In the genomic region with DNA sequence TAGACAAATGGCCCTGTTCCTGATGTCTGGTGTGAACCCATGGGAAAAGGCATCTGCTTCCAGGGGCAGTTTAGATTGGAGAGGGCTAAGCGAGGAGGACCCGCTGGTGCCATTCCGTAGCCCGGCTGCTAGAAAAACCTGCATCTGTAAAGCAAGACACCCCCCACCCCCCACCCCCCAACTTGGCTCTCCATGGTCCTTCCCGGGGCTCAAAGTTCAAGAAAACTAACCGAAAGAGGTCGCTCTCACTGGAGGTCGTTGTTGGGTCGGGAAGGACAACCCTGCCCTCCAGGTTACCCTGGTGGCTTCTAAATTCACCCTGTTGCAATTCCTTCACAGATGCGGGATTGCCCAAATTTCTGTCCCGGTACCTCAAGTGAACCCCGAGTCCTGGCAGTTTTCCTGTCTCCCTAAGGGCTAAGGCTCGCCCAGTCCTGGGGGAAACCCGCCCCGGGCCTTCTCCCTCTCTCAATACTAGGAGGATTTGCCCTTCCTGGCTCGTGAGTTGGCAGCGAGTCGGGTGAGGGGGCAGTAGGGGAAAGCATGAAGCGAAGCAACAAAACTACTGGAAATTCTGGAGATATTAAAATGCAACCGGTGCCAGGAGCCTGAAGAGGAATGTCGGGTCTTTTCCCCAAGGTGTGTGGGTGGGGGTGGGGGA, we compare ENCODE assay signal across 9 mouse cellular contexts. TPM values are rescaled to one million over a fixed set of nuclear protein-coding genes. Genes with fewer than 3 reads are reported as not detected.
DNase-seq lines count a peak whose midpoint lies in the region; ATAC-seq and TF ChIP-seq lines count a peak whose summit lies in the region.
"Had no signal": no experiment of that assay in that cellular context is flagged by ENCODE, and none has a peak within 500 bp of the region (broad histone marks: within the 10 kb centered on the region; RNA-seq: fewer than 3 reads in every experiment).

TSS of gene Esrrg (plus strand) at position 531 of the 661 bp plus-strand sequence.

- 2% methylated on average over 21 of the region's 21 CpGs for WGBS in lung, embryonic 14.5 days
- under 1% methylated on average over 21 of the region's 21 CpGs for WGBS in forebrain, embryonic 10.5 days
- under 1% methylated on average over 21 of the region's 21 CpGs for WGBS in midbrain, embryonic 13.5 days

- H3K4me2 ChIP-seq in lung, embryonic 14.5 days: peak within 1 kb of the TSS; percentile 94
- H3K4me2 ChIP-seq in midbrain, embryonic 13.5 days (replicated peaks): peak within 1 kb of the TSS; percentile 81

- TF ChIP-seq CTCF in lung, embryonic 14.5 days (IDR thresholded peaks at IDR 0.05; ENCODE audit: low read depth): no peak

- H3K4me3 ChIP-seq in lung, embryonic 14.5 days (ENCODE audit: low read depth, low read length): peak within 1 kb of the TSS; percentile 49
- peak within 1 kb of the TSS; percentile 57 for H3K4me3 ChIP-seq in forebrain, embryonic 10.5 days
- peak within 1 kb of the TSS; percentile 45 for H3K4me3 ChIP-seq in midbrain, embryonic 13.5 days (replicated peaks)
- H3K4me3 ChIP-seq: megakaryocyte, embryonic 14.5 days had no signal

- no peaks in the 10 kb centered on the region for H3K9me3 ChIP-seq in lung, embryonic 14.5 days (ENCODE audit: low read depth, low read length)
- H3K9me3 ChIP-seq in forebrain, embryonic 10.5 days: no peaks in the 10 kb centered on the region
- no peaks in the 10 kb centered on the region for H3K9me3 ChIP-seq in midbrain, embryonic 13.5 days

- H3K4me1 ChIP-seq in lung, embryonic 14.5 days (ENCODE audit: insufficient read depth): no peaks in the 10 kb centered on the region
- peaks cover 71% of the 10 kb centered on the region for H3K4me1 ChIP-seq in forebrain, embryonic 10.5 days
- H3K4me1 ChIP-seq in midbrain, embryonic 13.5 days (replicated peaks): peaks cover 65% of the 10 kb centered on the region

- no peaks in the 10 kb centered on the region for H3K36me3 ChIP-seq in lung, embryonic 14.5 days (ENCODE audit: insufficient read depth)
- H3K36me3 ChIP-seq in forebrain, embryonic 10.5 days (replicated peaks): no peaks in the 10 kb centered on the region
- H3K36me3 ChIP-seq in midbrain, embryonic 13.5 days: no peaks in the 10 kb centered on the region

- DNase-seq in lung, embryonic 14.5 days: peak; percentile 22
- no peak for DNase-seq in lung, postnatal 25 days (ENCODE audit: low spot score)
- peak; percentile 49 for DNase-seq in forebrain, embryonic 10.5 days (ENCODE audit: extremely low spot score, low spot score)
- no peak for DNase-seq in heart, postnatal 25 days (ENCODE audit: low spot score)
- DNase-seq in layer of hippocampus, postnatal 10 days (ENCODE audit: low spot score in 2 of 2): no peak
- no peak for DNase-seq in T-cell, adult 2 months (ENCODE audit: low spot score)
- no peak for DNase-seq in adipocyte (ENCODE audit: low spot score)

- intact Hi-C loops in heart, postnatal 25 days (cut with DNase I): loop anchor here (5.0 kb wide), 1 partner anchor 39 kb away; no protein-coding TSS in a partner anchor

- peaks cover 79% of the 10 kb centered on the region for H3K27me3 ChIP-seq in lung, embryonic 14.5 days (ENCODE audit: insufficient read depth, low read length)
- H3K27me3 ChIP-seq in forebrain, embryonic 10.5 days (ENCODE audit: poor library complexity, severe bottlenecking): peaks cover 99% of the 10 kb centered on the region
- peaks cover 91% of the 10 kb centered on the region for H3K27me3 ChIP-seq in midbrain, embryonic 13.5 days

- H3K9ac ChIP-seq in lung, embryonic 14.5 days: peak within 1 kb of the TSS; percentile 46
- peak within 1 kb of the TSS; percentile 53 for H3K9ac ChIP-seq in midbrain, embryonic 13.5 days (replicated peaks)

- ATAC-seq in lung, embryonic 14.5 days (ENCODE audit: insufficient read depth): no peak
- no peak for ATAC-seq in midbrain, embryonic 13.5 days

- H3K27ac ChIP-seq in lung, embryonic 14.5 days (ENCODE audit: low read depth): no peak within 1 kb of the TSS
- H3K27ac ChIP-seq in forebrain, embryonic 10.5 days: peak within 1 kb of the TSS; percentile 58
- H3K27ac ChIP-seq in midbrain, embryonic 13.5 days: no peak within 1 kb of the TSS

RNA-seq across cellular contexts. Expression of gene Esrrg, which starts in this region (rescaled TPM):
- 0.85 and 1.8 TPM in 2 replicates for polyA plus RNA-seq in lung, embryonic 14.5 days (2014; fragmentation: Nextera tagmentation; extraction: Ambion mirVana)
- 1.3 and 1.8 TPM in 2 replicates for polyA plus RNA-seq in forebrain, embryonic 10.5 days (2016; fragmentation: Nextera tagmentation; extraction: Ambion mirVana)
- total RNA-seq in heart, postnatal 25 days (2021): 10 to 100 TPM; 39.5 to 44.0 TPM
- 10 to 100 TPM; 11.1 to 11.9 TPM for total RNA-seq in layer of hippocampus, postnatal 10 days (2021)
- 16.5 and 16.9 TPM in 2 replicates for polyA plus RNA-seq in midbrain, embryonic 13.5 days (2015; fragmentation: Nextera tagmentation; extraction: Ambion mirVana)

Comparison
In these comparisons a context has a peak if more than half of its experiments do, and no peak if none do; other contexts are left out.
1. DNase-seq: peak in lung, embryonic 14.5 days (single experiment) and forebrain, embryonic 10.5 days (single experiment); none in lung, postnatal 25 days (single experiment), heart, postnatal 25 days (single experiment), layer of hippocampus, postnatal 10 days (0 of 2), T-cell, adult 2 months (single experiment) and adipocyte (single experiment).
2. Peak in every context shown above with its lines, with median percentiles within 50 percentile points of each other: H3K4me3 ChIP-seq.